Mouse (Mus musculus) testis, adult 2 months (tissue): ENCODE results near the gene Vcam1.

ENCODE experiments used
- CTCF ChIP-seq: fragments of 200-500 bp; IDR thresholded peaks from 2 replicates; pipeline ENCODE4 v1.5.1; 2012; ENCODE audit warnings: low read depth, mild to moderate bottlenecking, inconsistent platforms, low read length, moderate library complexity; ENCODE audit not compliant: control insufficient read depth, insufficient read depth, insufficient replicate concordance
- POLR2A ChIP-seq: fragments of 200-500 bp; IDR thresholded peaks from 2 replicates; pipeline ENCODE4 v1.6.1; 2012; ENCODE audit warnings: low read depth, mild to moderate bottlenecking, inconsistent platforms, low read length, moderate library complexity; ENCODE audit not compliant: control insufficient read depth

DNA sequence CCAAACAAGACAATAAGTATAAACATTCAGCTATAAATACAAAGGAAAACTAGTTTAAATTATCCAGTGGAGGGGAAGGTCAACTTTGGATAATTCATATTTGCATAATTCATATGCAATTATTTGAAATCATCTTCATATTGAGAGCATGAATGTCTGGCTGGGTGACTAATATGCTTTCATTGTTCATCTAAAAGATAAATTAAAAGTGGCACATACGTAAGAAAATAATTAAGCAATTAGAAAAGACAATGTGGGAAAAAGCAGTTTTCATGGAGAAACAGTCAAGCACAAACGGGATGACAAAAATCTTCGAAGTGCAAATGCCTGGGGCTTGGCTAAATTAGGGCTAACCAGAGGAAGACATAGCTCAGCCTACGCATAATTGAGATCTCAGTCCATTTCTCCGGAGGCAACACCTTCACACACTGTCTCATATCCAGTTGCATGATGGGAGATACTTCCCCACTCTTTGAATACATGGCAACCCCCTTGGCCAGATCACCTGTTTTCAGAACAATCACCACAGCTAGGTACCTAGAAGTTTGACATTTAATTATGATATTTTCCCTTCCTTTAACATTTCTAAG, 16.6 kb downstream of the Vcam1 start:
- TF ChIP-seq CTCF (no peak), POLR2A (no peak)
